Mouse (Mus musculus) left cerebral cortex, postnatal 36 days (tissue): ENCODE results near the gene Cdkl3. TPM values are rescaled to one million over a fixed set of nuclear protein-coding genes. Genes with fewer than 3 reads are reported as not detected.
A peak's percentile ranks its signal among the peaks of the same experiment; 100 is the strongest.

Experiments
- DNase-seq, 2 experiments: peaks; one replicate each; pipeline ENCODE4 v3.0.0; 2021 to 2022; ENCODE audit warnings: low spot score in 2 of 2, mixed read lengths in 1 of 2
- intact Hi-C: fragments of 180-260 bp; cut with DNase I; formaldehyde crosslinking; loops from one replicate; pipeline ENCODE4 v1.15.1; 2025
- total RNA-seq, 2 experiments: library from RNA; stranded (reverse); gene quantifications; 2 replicates each; pipeline ENCODE4 v1.2.3; 2021

Cdkl3 gene
- total RNA-seq, 2 experiments from 2014 or later, result 15.9 to 17.0 TPM

GRCm38 (mm10) chr11:52071768-52072167, 67.7 kb downstream of the Cdkl3 start:
- intact Hi-C loops, result no loop called here

DNA sequence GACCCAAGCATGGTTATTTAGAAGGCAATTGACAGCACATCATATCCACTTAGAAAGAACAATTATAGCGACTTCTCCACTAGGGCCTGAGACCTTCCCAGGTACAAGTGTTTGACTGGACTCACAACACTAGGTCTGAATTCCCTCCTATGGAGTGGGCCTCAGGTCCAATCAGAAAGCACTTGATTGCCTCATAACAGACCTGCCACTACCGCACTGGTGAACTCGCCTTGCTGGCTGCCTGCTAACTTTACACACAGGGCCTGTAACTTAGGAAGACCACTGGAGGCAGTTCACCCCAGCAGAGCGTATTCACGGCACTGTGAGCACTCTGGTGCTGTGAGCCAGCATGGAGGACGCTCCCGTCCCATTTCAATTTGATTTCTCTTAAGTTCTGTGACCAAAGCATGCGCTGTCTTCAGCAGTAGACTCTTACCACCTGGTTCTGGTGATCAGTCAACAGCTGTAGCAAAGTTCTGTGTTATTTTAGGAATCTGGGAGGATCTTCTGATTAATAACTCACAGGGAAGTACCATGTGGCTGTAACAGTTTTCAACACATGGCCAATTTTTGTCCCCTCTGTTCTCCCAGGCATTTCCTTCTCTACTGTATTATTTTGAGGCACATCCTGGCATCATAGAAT, 69.6 kb downstream of the Cdkl3 start:
- DNase-seq, result no peak

More at GRCm38 (mm10) chr11:52071768-52072167, 67.7 kb downstream of the Cdkl3 start:
- no peak for DNase-seq

GRCm38 (mm10) chr11:52074626-52075470, 70.8 kb downstream of the Cdkl3 start:
- intact Hi-C loops, result no loop called here
- DNase-seq, result no peak

More for the DNA sequence above, 69.6 kb downstream of the Cdkl3 start:
- intact Hi-C loops, result no loop called here

GRCm38 (mm10) chr11:52075794-52076633, 72.0 kb downstream of the Cdkl3 start:
- intact Hi-C loops, result no loop called here

DNA sequence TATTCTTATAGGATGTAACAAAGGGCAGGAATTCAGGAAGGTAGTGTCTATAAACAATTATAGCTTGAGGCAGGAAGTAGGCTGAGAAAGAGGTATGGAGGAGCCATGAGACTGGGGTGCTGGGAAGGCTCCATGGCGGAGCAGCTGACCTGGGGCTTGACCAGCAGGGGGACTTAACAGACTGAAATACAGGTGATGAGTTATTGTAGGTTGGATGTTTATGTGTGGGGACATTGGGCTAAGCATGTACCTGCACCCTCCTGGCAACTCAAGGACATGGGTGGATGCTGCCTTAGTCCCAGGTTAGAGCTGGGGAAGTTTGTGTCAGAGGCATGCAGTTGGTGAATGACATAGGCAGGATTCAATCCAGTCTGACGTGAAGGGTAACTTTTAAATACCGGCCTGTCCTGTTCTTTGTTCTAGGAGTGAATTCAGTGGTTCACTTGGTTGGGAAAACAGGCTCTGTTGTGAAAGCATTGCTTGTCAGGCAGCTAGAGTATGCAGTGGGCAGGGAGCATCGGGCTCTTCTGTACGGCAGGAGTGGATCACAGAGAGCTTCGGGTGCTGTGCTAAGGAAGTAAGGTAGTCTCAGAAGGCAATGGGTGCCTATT, 72.8 kb downstream of the Cdkl3 start:
- no peak for DNase-seq
- intact Hi-C loops, result no loop called here

More at GRCm38 (mm10) chr11:52075794-52076633, 72.0 kb downstream of the Cdkl3 start:
- no peak for DNase-seq

DNA sequence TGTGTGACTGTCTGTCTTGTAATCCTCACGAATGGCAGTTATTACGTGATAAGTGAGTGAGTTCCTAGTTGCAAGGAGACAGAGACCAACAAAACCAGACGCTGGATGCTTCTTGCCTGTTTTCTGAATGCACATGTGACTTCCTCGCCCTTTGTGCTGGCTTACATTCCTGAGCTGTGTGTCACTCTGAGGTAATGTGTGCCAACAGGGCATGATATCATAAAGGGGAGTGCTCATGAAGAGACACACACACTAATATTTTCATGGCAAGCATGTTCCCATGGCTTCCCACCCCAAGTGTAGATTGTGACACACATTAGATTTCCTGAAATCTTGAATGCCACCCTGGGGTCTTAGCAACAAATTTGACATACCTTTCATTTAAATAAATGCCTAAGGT, 73.9 kb downstream of the Cdkl3 start:
- intact Hi-C loops, result no loop called here
- no peak for DNase-seq

DNA sequence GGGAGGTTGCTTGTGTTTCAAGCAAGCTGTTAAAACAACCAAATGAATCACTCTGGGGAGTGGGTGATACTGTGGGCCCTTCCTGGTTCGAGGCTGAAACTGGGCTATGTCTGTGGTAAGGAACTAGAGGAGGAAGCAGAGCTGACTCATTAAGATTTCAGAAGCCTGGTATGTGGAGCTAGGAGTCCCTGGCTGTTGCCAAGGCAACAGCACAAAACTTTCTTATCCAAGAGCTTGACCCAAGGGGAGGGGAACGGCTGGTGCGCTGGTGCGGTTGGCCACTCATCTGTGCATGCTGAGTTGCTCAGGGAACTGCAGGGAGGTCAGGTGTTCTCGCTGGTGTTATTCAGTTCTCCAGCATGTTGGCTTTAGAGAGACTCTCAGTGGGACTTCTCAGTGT, 76.0 kb downstream of the Cdkl3 start:
- intact Hi-C loops, result no loop called here
- DNase-seq, result peak in 1 of 2 experiments; percentile 11

DNA sequence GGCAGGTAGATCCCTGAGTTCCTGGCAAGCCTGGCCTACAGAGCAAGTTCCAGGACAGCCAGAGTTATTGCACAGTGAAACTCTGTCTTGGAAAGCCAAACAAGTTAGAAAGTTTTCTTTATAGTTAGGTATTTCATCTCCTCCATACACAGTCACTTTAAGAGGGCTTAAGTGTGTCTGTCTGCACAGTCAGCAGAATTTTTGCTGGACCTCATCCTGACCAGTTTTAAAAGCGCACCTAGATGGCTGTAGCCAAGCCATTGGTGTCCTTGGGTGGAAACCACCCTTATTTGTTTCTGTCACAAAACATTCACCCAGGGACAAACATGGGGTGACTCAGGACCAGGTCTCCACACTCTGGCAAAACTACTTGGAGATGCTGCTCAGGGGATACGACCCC, 76.6 kb downstream of the Cdkl3 start:
- no peak for DNase-seq
- intact Hi-C loops, result no loop called here

DNA sequence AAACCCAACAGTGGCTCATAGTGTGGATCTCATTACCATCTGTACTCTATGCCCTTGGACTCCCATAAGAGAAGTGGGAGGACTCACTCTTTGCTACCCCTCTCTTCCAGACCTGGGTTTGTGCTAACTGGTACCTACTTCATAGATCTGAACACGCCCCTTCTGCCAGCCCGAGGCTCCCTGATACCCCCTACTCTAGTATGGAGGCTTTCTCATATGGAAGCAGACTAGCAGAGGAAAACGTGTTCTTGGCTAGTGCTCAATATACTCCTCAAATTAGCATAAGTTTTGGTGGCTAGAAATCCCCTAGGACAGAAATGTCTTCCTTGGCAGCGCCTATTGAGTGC, 81.8 kb downstream of the Cdkl3 start:
- intact Hi-C loops, result no loop called here
- DNase-seq, result no peak

GRCm38 (mm10) chr11:52086204-52086864, 82.3 kb downstream of the Cdkl3 start:
- peak; percentile 42 to 43 for DNase-seq
- intact Hi-C loops, result no loop called here

- DNase-seq, result no peak
- intact Hi-C loops, result no loop called here
Observed at GRCm38 (mm10) chr11:52089291-52089690, 85.3 kb downstream of the Cdkl3 start.

- intact Hi-C loops, result no loop called here
- peak in 1 of 2 experiments; percentile 30 for DNase-seq
Observed at GRCm38 (mm10) chr11:52091261-52091660, 87.2 kb downstream of the Cdkl3 start.

DNA sequence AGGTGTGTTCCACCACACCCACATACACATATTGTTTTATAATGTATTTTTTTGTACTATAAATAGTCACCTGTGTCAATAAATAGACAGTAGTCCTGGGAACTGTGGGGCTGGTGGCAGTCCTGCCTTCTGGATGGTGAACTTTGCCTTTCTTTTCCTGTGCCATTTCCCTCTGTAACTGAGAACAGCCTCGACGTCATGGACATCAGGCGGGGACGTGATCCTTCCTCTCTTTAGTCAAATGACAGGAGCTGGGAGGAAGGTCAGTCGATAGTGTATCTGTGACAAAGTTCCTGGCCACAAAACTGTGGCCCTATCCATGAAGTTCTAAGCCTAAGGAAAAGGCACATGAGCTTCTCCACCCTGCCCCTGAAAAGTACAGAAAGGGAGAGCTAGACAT, 90.5 kb downstream of the Cdkl3 start:
- no peak for DNase-seq
- intact Hi-C loops, result no loop called here

DNA sequence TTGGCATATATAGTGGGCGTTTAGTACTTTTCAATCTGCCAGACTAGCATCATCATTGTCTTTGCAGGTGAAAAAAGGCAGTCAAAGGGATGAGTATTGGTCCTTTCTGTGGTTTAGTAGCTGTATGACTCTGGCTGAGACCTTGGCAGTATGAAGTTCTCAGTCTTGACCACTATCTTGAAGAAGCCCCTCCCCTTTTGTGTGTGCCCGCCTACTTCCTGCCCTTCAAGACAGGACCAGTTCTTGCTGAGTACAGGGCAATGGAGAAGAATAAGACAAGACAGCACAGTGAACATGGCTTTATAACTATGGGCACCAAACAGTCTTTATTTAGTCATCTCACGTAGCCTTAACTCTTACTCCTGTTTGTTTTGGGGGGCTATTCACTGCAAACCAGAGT, 93.0 kb downstream of the Cdkl3 start:
- no peak for DNase-seq
- intact Hi-C loops, result loop anchor here (5.0 kb wide), 2 partner anchors 95 to 240 kb away; partner anchors contain the start of genes Cdkl3, Jade2 and Ube2b

DNA sequence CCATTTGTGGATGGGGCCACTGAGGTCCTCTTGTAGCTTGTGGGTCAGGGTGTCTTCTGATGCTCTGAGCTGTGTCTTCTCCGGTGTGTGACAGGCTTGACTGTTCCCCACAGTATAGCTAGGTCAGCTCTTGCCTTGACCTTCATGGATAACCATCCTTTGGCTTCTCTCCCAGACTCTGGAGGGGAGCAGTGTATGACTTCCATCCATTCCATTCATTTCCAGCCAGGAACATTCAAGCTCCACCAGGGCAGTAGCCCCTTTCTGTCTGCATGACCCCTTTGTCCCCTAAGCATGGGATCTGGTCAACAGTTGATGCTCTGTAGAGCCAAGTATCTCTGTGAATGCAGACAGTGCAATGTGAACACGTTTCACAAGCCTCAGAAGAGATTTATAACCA, 93.6 kb downstream of the Cdkl3 start:
- no peak for DNase-seq
- intact Hi-C loops, result loop anchor here (5.0 kb wide), 2 partner anchors 95 to 240 kb away; partner anchors contain the start of genes Cdkl3, Jade2 and Ube2b

DNA sequence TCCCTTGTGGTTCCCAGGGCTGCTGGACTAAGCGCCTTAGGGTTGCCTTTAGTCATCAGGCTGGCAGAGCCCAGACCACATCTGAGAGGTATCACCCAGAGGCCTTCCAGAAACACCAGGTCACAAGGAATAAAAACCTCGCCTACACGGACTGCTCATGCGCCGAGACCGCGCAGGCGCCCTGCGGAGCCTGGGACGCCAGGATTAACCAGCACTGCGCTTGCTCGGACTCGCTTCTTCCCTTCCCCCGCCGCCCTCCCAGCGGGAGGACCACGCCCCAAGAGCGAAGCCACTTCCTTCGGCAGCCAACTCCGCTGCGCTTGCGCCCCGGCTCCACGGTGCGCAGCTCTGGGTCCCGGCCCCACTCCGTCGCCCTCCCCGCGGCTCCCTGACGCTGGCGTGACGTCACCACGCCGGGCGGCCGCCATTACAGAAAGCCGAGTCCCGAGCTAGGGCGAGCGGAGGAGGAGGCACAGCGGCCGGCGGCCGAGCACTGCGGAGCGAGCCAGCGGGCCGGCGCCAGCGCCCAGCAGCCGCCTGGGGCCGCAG, 94.5 kb downstream of the Cdkl3 start, which contains the start of gene Ppp2ca:
Gene Ppp2ca, plus strand, starts transcription at position 284 of the 549 bp plus-strand sequence.
- DNase-seq, result peak; percentile 98 to 99
- intact Hi-C loops, result loop anchor here (5.0 kb wide), 2 partner anchors 96 to 241 kb away; partner anchors contain the start of genes Cdkl3, Jade2 and Ube2b

- intact Hi-C loops, result loop anchor here (5.0 kb wide), 2 partner anchors 97 to 242 kb away; partner anchors contain the start of genes Cdkl3, Jade2 and Ube2b
Observed at GRCm38 (mm10) chr11:52099031-52099761, 95.2 kb downstream of the Cdkl3 start.

DNA sequence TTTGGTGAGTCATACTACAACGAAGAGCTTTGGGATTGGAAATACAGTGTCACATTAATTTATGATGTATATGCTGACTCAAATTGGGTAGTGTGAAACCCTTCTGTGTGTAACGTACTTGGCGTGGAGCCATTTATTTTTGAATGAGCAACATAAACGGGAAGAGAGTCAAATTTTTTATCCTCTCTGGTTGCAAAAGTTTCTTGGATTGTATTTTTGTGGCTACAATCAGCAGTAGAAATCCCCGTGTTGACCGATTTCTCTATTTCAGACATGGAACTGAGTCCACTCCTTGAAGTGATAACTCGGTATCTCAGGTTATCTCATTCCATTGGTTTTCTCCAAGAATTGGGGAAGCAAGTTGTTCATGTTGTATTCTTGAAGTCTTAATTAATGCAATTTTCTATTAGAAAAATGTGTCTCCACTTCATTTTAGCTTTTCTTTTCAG, 95.8 kb downstream of the Cdkl3 start:
- no peak for DNase-seq
- intact Hi-C loops, result loop anchor here (5.0 kb wide), 2 partner anchors 97 to 242 kb away; partner anchors contain the start of genes Cdkl3, Jade2 and Ube2b

More at GRCm38 (mm10) chr11:52099031-52099761, 95.2 kb downstream of the Cdkl3 start:
- peak; percentile 65 to 80 for DNase-seq
